Mouse (Mus musculus): ENCODE results near the gene Zbtb5.
"Not testable (repeated sequence)": the region's sequence is repeated elsewhere in the genome, so short reads cannot be mapped to it uniquely, and the experiment has no call there.

Zbtb5 gene

DNA sequence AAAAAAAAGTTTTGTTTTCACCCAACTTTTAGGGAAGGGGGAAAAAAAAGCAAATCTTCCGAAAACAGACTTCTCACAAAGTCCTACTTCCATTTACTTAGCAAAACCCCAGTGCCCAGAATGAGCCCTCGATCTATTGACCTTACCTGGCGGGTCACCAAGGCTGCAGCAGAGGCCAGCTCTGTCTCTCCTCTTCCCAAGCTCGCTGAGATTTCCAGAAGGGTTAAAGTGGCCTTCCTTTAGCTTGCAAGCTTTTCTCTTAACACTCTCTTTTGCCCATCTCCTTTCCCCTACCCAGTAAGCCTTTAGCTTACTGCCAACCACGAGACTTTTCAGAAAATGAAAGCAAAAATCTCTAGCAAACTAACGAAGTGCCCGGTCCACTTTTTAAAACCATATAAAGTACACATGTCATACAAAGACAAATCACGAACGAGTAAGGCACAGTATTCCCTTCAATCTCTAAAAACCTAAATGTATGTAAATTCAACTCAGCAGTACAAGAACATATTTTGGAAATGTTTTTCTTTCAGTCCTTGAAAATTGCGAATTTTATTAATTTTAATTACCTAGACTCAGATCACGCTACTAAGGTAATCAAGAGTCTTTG, 1.3 kb downstream of the Zbtb5 start:
- no peak for DNase-seq

DNA sequence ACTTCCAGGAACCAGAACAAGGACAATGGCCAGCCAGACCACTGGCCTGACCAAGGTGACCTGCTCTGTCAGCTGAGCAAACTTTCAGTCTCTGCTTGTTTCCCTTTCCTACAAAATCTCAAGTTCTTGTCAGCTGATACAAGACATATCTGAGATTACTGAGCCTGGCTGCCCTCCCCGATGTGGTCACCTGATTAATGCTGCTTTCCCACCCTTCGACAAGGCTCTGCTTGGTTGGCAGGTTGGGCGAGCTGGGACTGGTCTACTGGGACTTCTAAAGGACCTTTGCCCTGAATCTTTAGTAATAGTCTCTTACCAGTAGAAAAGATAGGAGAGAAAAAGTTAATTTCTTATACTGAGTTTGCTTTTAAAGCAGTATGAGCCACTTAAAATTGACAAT, 6.8 kb downstream of the Zbtb5 start:
- no peak for DNase-seq

DNA sequence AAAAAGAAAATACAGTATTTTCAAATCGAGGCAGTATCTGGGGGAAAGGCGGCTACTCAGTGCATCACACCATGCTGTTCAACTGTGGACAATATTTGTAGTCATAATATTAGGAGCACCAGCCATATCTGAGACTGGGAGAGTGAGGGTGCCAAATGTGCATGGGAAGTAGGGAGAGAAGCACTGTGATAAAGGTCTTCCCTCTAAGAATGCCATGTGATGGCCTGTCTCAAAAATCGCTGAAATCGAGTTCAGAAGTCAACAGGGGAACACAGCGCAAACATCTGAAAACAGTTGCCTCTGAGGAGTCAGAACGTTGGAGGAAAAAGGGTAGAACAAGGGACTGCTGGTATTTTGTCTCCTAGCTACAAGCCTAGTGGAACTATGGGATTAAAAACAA, 12.2 kb downstream of the Zbtb5 start:
- DNase-seq: no peak

DNA sequence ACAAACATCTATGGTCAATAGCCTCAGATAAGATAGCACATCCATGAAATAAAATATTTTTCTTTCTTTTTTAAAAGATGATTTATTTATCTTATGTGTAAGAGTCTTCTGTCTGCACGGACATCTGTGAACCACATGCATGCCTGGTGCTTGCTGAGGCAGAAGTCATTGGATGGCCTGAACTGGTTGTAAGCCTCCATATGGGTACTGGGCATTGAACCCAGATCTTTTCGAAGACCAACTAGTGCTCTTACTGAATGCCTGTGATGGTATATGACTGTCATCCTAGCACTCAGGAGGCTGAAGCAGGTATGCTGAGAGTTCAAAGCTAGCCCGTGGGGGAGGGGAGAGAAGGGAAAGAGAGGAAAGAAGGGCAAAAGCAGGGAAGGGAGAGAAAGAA, 14.1 kb downstream of the Zbtb5 start:
- DNase-seq: no peak

DNA sequence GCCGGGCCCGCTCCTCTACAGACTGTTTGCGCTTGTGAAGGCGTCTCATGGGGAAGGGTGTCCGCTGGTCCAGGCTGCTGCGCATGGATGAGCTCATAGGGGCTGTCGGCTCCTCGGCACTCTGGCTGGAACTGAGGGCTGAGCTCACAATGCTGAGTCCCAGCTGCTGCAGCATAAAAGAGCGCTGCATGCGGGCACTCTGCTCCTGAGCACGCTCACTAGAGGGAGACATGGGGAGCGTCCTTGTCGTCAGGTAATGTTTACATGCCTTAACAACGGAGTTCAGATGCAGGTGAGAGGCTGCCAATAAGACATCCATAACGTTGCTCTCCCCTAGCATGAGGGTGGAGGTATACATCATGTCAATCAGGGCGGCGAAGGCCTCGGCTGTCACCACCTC, 17.4 kb downstream of the Zbtb5 start:
- no peak for DNase-seq

DNA sequence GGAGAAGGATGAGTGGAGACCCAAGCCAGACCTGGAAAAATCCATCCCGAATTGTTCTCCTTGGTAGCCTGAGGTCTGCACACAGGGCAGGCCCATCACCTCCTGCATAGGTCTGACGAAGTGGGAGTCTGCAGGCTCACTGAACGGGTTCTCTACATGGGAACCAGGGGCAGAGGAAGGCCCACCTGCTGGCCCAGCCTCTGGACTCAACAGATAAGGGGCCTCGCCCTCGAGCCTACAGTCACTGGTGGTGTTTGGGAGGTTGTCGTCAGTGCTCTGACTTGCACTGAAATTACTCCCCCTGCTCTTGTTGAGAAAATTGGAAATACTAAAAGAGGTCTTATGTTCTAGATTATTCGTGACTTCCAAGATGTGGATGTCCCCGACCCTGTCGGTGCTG, 18.4 kb downstream of the Zbtb5 start:
- no peak for DNase-seq

DNA sequence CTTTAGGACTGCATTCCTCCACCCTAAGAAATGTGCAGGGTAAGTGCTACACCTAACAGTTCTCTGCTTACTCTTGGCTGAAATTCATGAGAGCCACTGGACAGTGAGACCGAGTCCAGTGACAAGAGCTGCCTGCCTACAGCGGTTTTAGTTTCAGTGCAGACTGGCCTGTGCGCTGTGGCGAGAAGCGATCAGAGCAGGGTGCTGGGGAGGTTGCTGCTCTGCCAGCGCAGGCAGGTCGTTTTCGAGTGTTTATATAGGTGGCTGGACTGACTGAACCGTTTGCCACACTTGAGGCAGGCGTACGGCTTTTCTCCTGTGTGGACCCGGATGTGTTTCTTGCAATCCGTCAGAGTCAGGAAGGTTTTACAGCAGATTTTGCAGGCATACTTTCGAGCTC, 19.0 kb downstream of the Zbtb5 start:
- not testable (repeated sequence) for DNase-seq

DNA sequence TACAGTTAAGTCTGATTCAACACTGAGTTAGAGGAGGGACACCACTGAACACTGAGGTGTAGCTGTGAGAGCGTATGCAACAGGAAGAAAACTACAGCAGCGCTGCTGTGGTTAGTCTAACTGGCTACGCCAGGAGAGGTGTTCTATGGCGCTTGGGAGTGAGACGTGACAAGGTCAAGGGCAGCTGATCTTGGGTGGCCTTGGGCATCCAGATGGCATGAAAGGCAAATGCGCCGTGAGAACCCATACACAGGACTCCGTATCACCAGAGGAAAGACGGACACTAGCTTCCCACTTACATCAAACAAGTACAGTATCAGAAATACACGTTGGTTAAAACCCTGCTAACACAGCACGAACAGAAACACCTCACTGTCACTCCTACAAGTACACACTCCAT, 19.9 kb downstream of the Zbtb5 start:
- not testable (repeated sequence) for DNase-seq

DNA sequence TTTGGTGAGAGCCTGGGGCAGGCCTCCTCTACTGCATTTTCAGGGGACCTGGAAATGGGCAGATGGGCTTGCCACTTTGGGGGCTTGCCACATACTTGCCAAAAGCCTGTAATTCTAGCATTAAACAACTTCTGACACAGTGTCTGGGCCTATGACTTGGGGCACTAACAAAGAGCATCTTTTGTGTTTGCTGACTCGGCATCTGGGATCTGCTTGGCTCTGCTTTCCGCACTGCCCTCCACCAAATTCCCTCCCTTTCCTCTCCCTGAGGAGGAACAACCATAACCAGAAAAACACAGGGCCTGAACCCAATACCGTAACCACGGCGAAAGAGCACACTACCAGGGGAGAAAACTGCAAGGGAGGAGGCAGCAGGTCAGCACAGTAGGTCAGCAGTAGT, 21.7 kb downstream of the Zbtb5 start:
- DNase-seq: no peak

DNA sequence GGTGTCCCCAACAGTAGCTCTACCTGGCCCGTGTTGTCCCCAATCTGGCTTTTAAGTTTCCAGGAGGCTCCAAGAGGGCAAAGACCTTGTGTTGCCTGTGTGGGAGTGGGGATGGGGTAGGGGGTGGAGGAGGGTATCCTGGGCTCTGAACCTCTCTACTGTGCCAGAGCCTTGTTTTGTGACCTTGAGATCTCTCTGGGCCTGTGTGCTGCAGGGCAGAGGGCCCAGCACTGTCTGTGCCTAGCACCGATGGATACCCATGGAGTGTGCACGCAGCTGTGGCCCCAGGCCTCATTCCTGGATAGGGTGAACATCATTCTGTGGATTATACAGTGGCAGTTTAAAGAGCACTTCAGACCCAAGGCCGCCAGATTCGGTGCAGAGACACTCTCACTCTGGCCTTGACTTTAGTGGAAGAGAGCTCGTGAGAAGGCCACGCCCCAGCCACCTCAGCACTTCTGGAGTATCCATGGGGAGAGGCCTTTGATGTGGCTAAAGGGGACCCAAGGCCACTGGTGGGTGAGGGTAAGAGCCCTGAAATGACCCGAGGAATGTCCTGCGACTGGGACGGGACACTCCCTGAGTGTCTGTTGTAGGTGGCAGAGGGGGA, 29.0 kb downstream of the Zbtb5 start:
- no peak for DNase-seq

DNA sequence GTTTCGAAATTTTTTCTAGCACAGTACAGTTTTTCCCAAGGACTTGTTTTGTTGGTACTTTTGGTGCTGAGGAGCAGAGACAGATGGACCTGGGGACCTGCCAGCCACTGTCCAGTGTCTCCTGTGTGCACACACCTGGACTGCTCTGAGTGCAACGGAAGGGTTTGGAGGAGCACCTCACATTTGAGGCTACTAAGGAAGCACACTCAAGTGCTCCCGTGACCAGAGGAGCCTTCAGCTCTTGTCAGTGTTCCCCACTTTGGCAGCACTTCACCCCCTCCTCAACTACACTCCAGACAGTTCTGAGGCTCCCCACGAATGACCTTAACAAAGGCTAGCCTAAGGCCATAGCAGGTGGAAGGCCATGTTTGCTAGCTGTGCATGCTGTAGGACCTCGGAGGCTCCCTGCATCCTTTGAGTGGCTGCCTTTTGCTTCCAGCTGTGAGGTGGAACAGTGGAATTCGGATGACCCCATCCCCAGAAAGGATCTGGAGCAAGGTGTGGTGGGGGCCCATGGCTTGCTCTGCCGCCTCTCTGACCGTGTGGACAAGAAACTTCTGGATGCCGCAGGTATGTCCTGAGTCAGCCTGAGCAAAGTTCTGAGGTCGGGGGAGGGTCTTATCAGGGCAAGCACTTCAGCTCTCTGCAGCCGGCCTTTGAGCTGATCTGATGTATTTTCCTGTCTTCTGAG, 29.6 kb downstream of the Zbtb5 start:
- DNase-seq: no peak

DNA sequence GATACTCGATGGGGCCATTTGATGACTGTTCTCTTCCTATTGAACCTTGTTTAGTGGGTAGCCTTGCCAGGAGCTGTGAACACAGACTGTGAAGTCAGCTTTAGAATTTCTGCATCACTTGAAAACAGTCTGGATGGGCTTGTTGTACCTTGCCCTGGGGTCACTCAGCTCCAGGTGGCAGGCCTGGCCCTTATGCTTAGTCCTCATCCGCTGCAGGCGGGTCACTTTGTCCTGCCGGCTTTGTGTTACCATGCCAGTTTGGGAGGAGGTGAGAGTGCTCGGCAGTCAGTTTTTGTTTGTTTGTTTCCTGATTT, 30.3 kb downstream of the Zbtb5 start:
- no peak for DNase-seq

DNA sequence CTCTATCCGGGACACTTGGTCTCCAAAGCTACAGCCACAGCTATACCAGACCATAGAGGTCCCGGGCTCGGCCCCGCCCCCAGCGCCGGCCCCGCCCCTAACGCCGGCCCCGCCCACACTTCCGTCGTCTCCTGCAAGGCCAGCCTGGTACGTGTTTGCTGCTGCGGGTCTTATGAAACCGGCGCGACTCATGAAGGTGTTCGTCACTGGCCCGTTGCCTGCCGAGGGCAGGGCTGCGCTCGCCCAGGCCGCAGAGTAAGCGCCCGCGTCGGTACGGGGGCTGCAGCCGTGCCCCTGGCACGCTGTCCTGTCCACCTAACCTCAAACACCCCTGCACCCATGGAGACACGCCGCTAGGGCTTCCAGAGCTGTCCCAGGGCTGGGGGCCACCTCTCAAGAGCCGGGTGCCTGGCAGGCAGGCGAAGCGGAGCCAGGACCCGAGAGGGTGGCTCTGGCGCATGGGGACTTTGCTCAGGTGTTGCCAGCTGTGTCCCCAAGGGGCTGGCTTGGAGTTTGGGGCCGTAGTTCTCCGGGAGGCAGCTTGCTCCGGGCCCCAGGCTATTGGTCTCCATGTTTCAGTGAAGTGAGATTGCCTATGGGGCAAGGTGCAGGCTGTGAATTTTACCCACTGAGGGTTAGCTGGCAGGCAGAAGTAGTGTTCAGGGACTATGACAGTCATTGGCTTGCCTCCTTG, 30.8 kb downstream of the Zbtb5 start, which contains the start of gene Grhpr:
TSS of gene Grhpr (plus strand) at position 116 of the 694 bp plus-strand sequence.
- peak; percentile 88 for DNase-seq

DNA sequence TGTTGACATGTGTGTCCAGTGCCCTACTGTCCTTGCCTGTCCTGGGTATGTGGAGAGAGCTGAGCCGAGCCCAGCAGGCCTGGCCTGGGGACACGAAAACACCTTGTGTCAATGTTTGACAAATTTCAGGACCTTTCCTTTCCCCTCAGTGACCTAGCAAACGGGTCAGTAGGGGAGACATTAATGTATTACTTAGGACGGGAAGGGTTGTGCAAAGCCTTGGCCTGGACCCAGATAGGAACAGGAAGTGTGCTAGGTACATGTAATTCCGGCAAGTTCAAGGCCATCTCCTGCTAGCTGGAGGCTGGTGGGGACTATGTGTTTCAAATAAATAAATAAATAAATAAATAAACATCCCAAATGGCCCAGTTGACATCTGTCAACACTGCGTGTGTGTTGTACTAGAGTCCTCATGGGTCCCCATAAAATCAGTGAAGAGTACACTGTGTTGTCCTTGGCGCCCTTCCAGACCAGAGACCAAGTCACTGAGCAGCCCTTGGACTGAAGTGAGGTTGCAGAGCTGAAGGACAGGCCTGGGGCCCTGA, 32.3 kb downstream of the Zbtb5 start:
- no peak for DNase-seq

DNA sequence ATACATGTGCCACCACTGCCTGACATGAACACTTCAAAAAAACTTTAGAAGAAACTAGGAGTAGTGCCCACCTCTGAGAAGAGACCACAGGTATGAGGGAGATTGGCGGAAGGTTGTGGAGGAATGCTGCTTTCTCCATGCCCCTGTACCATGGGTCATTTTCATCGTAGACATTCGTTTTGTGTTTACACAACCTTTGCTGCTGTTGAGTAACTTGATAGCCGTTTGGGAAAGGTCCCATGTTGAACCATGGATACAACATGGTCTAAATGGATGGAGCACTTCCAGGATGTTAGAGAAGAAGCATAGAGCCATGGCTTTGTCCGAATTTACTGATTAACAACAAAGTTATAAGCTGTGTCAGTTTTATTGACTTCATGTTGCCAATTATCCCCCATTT, 34.0 kb downstream of the Zbtb5 start:
- no peak for DNase-seq

DNA sequence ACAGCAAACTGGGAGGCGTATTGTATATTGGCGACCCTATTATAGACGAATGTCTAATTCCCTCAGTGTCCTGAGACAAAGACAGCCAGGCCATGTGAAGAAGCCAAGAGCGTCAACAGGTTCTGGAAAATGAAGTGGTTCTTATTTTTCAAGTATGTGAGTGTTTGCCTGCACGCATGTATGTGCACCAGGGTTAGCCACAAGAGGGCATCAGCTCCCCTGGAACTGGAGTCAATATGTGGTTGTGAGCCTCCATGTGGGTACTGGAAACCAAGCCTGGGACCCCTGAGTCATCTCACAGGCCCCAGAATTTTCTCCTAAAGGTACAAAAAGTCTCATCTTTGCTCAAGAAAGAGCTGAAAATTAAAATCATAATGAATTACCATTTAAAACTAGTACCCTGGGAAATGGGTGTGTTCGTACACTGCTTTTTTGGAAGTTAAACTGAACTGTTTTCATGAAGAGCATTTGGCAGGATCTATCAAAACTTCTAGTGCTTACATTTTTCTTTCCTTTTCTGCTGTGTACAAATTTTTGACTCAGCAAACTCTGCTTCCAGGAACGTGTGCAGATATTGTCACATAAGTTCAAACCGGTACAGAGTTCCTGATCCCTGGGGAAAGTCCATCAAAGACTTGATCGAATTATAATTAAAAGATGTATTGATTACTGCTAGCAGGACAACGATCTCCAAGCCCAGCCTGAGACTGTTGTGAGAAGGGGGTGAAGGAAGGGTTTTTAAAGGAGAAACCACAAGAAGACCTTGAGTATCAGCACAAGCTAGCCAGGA, 35.1 kb downstream of the Zbtb5 start:
- DNase-seq: no peak

DNA sequence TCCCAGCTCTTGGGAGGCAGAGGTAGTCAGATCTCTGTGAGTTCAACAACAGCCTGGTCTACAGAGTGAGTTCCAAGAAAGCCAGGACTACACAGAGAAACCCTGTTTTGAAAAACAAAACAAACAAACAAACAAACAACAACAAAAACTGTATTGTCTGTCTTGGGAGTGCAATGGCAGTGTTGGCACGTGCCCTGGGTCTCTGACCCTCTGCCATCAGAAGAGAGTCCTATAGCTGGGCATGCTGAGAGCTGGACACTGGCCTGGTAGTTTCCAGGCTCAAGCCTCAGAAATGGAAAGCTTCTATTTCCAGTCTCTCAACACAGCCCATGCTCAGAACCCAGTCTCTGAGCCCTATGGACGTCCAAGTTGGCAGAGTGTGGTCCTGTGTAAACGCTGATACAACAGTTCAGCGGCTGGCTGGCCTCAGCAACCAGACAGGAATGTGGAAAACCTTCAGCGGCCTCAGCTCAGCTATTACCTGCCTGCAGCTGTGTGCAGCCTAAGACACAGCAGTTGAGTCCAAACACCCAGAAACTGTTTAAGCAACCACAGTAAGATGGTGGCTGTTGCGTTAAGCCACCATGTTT, 36.1 kb downstream of the Zbtb5 start:
- DNase-seq: no peak

DNA sequence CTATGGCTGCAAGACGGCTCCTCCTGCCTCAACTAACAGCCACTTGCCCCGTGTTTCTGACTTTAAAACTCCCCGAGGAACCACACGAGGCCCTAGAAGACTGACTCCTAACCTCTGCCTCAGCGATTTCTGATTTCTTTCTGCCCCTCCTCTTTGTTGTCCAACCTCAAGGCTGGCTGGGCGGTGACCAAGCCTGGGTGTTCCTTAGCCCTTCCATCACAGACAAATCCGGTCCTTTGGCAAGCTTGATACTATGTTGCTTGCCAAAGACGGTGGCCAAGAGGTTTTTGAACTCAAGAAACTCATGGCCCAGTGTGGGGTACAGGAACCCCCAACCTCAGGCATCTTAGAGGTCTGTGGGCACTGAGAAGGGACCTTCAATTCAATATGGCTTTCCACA, 37.9 kb downstream of the Zbtb5 start:
- no peak for DNase-seq

DNA sequence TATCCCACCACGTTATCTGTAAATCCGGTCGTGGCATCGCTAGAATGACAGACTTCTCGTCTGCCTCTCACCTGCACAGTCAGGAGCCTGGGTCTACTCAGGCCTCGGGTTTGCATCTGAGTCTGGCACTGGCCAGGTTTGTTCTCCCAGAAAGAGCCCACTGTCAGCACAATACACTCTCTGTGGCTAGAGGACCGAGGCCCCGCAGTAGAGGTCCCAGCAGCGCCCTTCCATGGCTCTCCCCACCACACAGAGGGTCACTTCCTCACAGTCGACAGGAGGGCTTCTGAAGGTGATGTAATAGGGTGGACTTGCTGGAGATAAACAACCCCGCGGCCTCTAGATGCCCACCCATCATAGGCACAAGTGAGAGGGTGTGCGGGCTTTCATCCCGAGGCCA, 38.3 kb downstream of the Zbtb5 start:
- no peak for DNase-seq

DNA sequence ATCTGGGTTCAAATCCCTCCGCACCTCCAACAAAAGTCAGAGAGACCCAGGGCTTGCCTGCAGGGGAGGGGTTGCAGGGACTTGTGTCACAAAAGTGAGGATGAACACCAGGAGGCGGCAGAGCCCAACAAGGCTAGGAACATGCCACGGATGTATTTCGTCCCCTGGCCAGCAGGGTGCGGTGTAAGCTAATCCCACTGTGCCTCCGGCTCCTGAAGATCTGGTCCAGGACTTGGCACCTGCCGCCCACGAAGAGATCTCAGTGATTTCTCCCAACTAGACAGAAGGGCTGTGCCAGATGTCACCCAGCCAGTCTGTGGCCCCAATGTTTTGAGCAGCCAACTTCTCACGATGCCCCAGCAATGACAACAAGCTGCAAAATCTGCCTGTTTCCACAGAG, 38.8 kb downstream of the Zbtb5 start:
- peak; percentile 93 for DNase-seq

DNA sequence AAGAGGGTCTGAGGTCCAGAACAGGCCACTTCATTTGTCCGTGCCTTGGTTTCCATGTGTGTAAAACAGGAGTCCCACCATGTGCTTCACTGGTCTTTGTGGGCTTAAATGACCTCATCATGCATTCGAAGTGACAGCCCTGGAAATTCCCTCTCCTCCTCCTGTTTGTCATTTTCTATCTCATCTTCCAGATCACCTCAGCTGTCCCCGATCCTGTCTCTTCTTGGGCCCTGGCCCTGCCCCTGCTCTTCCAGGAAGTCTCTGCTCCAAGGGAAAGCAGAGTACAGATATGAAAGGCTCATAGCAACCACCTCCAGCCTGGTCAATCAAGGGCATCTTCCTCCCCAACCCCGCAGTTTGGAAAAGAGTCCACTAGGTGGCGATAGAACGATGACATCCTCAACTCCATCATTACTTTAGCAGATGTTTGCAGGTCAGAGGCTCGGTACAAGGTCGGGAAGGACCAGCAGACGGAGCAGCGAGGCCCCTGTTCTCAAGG, 41.6 kb downstream of the Zbtb5 start:
- peak; percentile 54 for DNase-seq

DNA sequence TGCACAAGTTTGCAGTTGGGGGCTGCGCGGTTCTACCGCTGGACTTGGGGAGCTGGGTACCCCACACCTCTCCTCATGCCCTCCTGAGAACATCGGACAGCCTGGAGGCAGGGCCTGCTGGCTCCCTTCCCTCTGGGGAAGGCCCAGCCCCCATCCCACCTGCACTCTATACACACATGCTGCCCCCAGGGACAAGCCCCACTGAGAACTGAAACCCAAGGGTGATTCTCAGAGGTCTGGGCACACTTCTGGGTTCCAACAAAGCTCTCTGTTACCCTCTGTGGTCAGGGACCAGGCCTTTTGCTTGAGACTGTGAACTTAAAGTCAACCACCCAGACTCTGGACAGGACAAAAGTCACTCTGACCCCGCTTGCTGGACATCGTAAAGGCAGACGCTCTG, 42.2 kb downstream of the Zbtb5 start:
- DNase-seq: no peak

Data from thymus, postnatal 14 days (tissue).